Mouse (Mus musculus) liver, adult 2 months (tissue): ENCODE results near the gene Pttg1ip.

Experiments
- CTCF ChIP-seq: fragments of 200-500 bp; IDR thresholded peaks from 2 replicates; pipeline ENCODE4 v1.5.1; 2011; ENCODE audit warnings: low read depth, low read length, control low read depth
- POLR2A ChIP-seq: fragments of 200-500 bp; IDR thresholded peaks from 2 replicates; pipeline ENCODE4 v1.6.1; 2011; ENCODE audit warnings: low read length, control low read depth; ENCODE audit not compliant: insufficient read depth; ENCODE audit errors: extremely low read depth

GRCm38 (mm10) chr10:77623639-77624400, 42.3 kb downstream of the Pttg1ip start:
- TF ChIP-seq POLR2A (no peak), CTCF (no peak)
